Mouse (Mus musculus): ENCODE measurements around the gene Ccdc36.

DNA sequence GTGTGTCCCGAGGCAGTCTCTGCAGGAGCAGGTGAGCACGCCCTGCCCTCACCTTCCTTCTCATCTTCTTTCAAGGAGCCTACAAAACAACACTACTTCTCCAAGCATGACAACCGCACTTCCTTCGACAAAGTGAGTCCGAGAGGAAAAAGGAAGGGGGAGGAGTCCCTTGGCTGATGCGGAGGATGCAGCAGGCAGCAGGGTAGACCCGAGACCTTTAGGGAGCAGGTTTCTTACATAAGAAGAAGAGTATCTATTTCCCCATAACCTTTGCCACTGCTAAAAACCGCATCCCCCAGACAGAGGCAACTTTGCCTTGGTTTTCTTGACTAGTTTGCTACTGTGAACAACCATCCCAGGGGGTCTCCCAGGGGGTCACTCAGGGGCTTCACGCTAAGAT is 16.8 kb upstream of the Ccdc36 start:
- TF ChIP-seq CTCF (IDR thresholded peaks at IDR 0.05; ENCODE audit: low read depth) (no peak), EP300 (IDR thresholded peaks at IDR 0.05; ENCODE audit: low read depth) (no peak)

All from liver, postnatal 0 days (tissue).